Mouse (Mus musculus) midbrain, postnatal 0 days (tissue): ENCODE results near the gene Olfr1443. TPM values are rescaled to one million over a fixed set of nuclear protein-coding genes. Genes with fewer than 3 reads are reported as not detected.

Experiments used
- ATAC-seq: fragments of 200-750 bp; cut with Nextera tagmentation; 2 replicates; pipeline ENCODE4 v1.8.0; 2017; ENCODE audit warnings: moderate number of reproducible peaks, mild to moderate bottlenecking, moderate TSS enrichment, moderate library complexity; ENCODE audit not compliant: low FRiP score
- DNase-seq: peaks from one replicate; pipeline ENCODE4 v3.0.0-alpha.2; 2015; ENCODE audit warnings: low spot score
- H3K27ac ChIP-seq: fragments of 300-500 bp; sonication (generic); 2 replicates; pipeline ENCODE4 v1.5.1; 2014; ENCODE audit warnings: low read depth, mild to moderate bottlenecking, low read length, mixed read lengths
- H3K27me3 ChIP-seq: fragments of 300-500 bp; sonication (generic); 2 replicates; pipeline ENCODE4 v1.6.1; 2014; ENCODE audit warnings: low read length, control low read depth, mixed read lengths; ENCODE audit not compliant: insufficient read depth
- H3K36me3 ChIP-seq: fragments of 300-500 bp; sonication (generic); 2 replicates; pipeline ENCODE4 v1.6.1; 2014; ENCODE audit warnings: low read length, control low read depth, mixed read lengths; ENCODE audit not compliant: insufficient read depth
- H3K4me1 ChIP-seq: fragments of 300-500 bp; sonication (generic); 2 replicates; pipeline ENCODE4 v1.6.1; 2014; ENCODE audit warnings: mild to moderate bottlenecking, control low read depth, antibody characterized with exemption, low read length, mixed read lengths; ENCODE audit not compliant: insufficient read depth
- H3K4me2 ChIP-seq: fragments of 300-500 bp; sonication (generic); 2 replicates; pipeline ENCODE4 v1.6.1; 2014; ENCODE audit warnings: low read depth, mild to moderate bottlenecking, low read length, mixed read lengths; ENCODE audit not compliant: poor library complexity, severe bottlenecking
- H3K4me3 ChIP-seq: fragments of 300-500 bp; sonication (generic); 2 replicates; pipeline ENCODE4 v1.5.1; 2014; ENCODE audit warnings: low read depth, mild to moderate bottlenecking, low read length, moderate library complexity
- H3K9ac ChIP-seq: fragments of 300-500 bp; sonication (generic); replicated peaks from 2 replicates; pipeline ENCODE4 v1.6.1; 2014; ENCODE audit warnings: mild to moderate bottlenecking, low read length, moderate library complexity, mixed read lengths; ENCODE audit not compliant: poor library complexity, severe bottlenecking
- H3K9me3 ChIP-seq: fragments of 300-500 bp; sonication (generic); 2 replicates; pipeline ENCODE4 v1.6.1; 2016; ENCODE audit warnings: low read length, control low read depth
- CTCF ChIP-seq: IDR thresholded peaks from 2 replicates; pipeline ENCODE4 v1.5.1; 2016; ENCODE audit warnings: antibody characterized with exemption, mild to moderate bottlenecking
- WGBS: fragments of 180-500 bp; shearing (Covaris S2); extraction: QIAGEN DNeasy Blood & Tissue Kit; methylation state at CpG from one replicate; pipeline ENCODE4 v1.1.7; 2014; 5-methylcytosine and 5-hydroxymethylcytosine counted together
- polyA plus RNA-seq: library from polyadenylated mRNA; unstranded; fragments of >200 nt; fragmentation: Nextera tagmentation; extraction: Ambion mirVana; gene quantifications from 2 replicates; pipeline ENCODE4 v1.2.1, GENCODE M21; 2015
- total RNA-seq: library from RNA; depleted of rRNA; stranded (reverse); fragments of >200 nt; gene quantifications from 2 replicates; pipeline ENCODE4 v1.2.3, GENCODE M21; 2014

The Olfr1443 gene
- total and polyA plus RNA-seq, 2 experiments from 2014 or later, result not detected

DNA sequence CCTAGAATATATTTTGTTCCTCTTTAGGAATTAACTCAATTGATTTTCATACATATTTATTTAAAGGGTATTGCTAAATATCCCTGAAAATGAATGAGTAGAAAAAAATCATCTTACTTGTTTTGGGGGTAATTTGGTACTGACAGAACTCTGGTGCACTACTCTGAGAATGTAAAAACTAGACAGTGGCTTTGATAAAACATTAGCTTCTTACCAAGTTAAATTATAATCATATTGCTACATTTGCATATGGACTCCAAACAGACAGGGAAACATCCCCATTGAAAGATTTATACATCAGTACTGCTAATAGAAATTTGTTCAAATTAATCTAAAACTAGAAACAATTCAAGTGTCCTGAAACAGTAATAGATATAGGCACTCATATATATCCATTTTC is 7.3 kb downstream of the Olfr1443 start:
- Histone ChIP-seq H3K27me3 (no peaks in the 10 kb centered on the region), H3K4me3 (no peak overlapping the region), H3K9ac (no peak overlapping the region), H3K9me3 (no peaks in the 10 kb centered on the region), H3K27ac (no peak overlapping the region), H3K4me2 (no peak overlapping the region), H3K4me1 (no peaks in the 10 kb centered on the region), H3K36me3 (no peaks in the 10 kb centered on the region)
- ATAC-seq (no peak), DNase-seq (no peak)
- no peak for TF ChIP-seq CTCF

GRCm38 (mm10) chr19:12695590-12695989 is 17.7 kb downstream of the Olfr1443 start, which contains the start of gene Keg1:
Gene Keg1 (plus strand): TSS chr19:12695786.
- WGBS, result 90% methylated on average over 3 of the region's 3 CpGs
- H3K4me3 ChIP-seq, result no peak within 1 kb of the TSS
- DNase-seq (no peak), ATAC-seq (no peak)
- no peak within 1 kb of the TSS for H3K27ac ChIP-seq
- no peak for TF ChIP-seq CTCF
- H3K27me3 ChIP-seq, result no peaks in the 10 kb centered on the region
- H3K9me3 ChIP-seq, result no peaks in the 10 kb centered on the region
- H3K4me1 ChIP-seq, result no peaks in the 10 kb centered on the region
- H3K36me3 ChIP-seq, result no peaks in the 10 kb centered on the region
- H3K9ac ChIP-seq, result no peak within 1 kb of the TSS
- no peak within 1 kb of the TSS for H3K4me2 ChIP-seq

- H3K4me1 ChIP-seq, result no peaks in the 10 kb centered on the region
- no peak overlapping the region for H3K27ac ChIP-seq
- H3K9me3 ChIP-seq, result no peaks in the 10 kb centered on the region
- H3K4me2 ChIP-seq, result no peak overlapping the region
- H3K9ac ChIP-seq, result no peak overlapping the region
- H3K36me3 ChIP-seq, result no peaks in the 10 kb centered on the region
- ATAC-seq (no peak), DNase-seq (no peak)
- no peak overlapping the region for H3K4me3 ChIP-seq
- no peak for TF ChIP-seq CTCF
- no peaks in the 10 kb centered on the region for H3K27me3 ChIP-seq
Observed at GRCm38 (mm10) chr19:12696221-12696620, 18.3 kb downstream of the Olfr1443 start.

DNA sequence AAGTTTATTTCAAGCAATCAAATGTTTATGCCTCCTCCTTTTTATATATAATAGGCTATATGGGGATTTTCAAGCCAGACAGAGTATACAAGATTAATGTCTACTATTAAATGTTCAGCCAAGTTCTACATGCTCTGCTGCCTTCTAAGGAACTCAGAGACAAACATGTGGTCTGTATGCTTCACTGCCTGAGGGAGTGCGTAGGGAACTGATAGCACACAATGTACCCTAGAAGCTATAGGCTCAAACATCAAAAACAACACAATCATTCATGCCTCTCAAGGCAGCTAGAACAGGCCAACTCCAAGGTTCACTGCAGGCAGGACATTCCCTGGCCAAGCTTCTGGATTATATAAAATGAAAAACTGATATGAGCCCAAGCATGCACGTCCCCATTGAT is 30.5 kb downstream of the Olfr1443 start:
- 89% methylated on average over 2 of the region's 2 CpGs for WGBS
- TF ChIP-seq CTCF, result no peak
- DNase-seq, result no peak

GRCm38 (mm10) chr19:12708986-12709385 is 31.1 kb downstream of the Olfr1443 start:
- Histone ChIP-seq H3K36me3 (no peaks in the 10 kb centered on the region), H3K27me3 (no peaks in the 10 kb centered on the region), H3K4me2 (no peak overlapping the region), H3K4me3 (no peak overlapping the region), H3K9ac (no peak overlapping the region), H3K9me3 (no peaks in the 10 kb centered on the region), H3K4me1 (no peaks in the 10 kb centered on the region), H3K27ac (no peak overlapping the region)
- DNase-seq (no peak), ATAC-seq (no peak)
- TF ChIP-seq CTCF, result no peak

More for the DNA sequence above, 30.5 kb downstream of the Olfr1443 start:
- no peak for ATAC-seq
- H3K4me2 ChIP-seq, result no peak overlapping the region
- H3K27me3 ChIP-seq, result no peaks in the 10 kb centered on the region
- H3K36me3 ChIP-seq, result no peaks in the 10 kb centered on the region
- H3K9ac ChIP-seq, result no peak overlapping the region
- H3K4me1 ChIP-seq, result no peaks in the 10 kb centered on the region
- no peak overlapping the region for H3K27ac ChIP-seq
- H3K4me3 ChIP-seq, result no peak overlapping the region
- H3K9me3 ChIP-seq, result no peaks in the 10 kb centered on the region

GRCm38 (mm10) chr19:12719189-12719588 is 41.3 kb downstream of the Olfr1443 start:
- H3K27ac ChIP-seq, result no peak overlapping the region
- no peak overlapping the region for H3K9ac ChIP-seq
- H3K9me3 ChIP-seq, result no peaks in the 10 kb centered on the region
- 93% methylated on average over 6 of the region's 6 CpGs for WGBS
- H3K36me3 ChIP-seq, result no peaks in the 10 kb centered on the region
- TF ChIP-seq CTCF, result no peak
- ATAC-seq (no peak), DNase-seq (no peak)
- H3K4me2 ChIP-seq, result no peak overlapping the region
- no peaks in the 10 kb centered on the region for H3K27me3 ChIP-seq
- no peak overlapping the region for H3K4me3 ChIP-seq
- H3K4me1 ChIP-seq, result no peaks in the 10 kb centered on the region
